Mouse (Mus musculus) CH12.LX (cell line): ENCODE measurements around the gene Tshz2. TPM values are rescaled to one million over a fixed set of nuclear protein-coding genes. Genes with fewer than 3 reads are reported as not detected.

ENCODE experiments used
- DNase-seq: peaks from one replicate; pipeline ENCODE4 v3.0.0-alpha.2; 2013; ENCODE audit errors: extremely low read depth
- H3K27ac ChIP-seq: 2 replicates; pipeline ENCODE4 v1.5.1; 2012; ENCODE audit warnings: low read depth, mild to moderate bottlenecking, control low read depth, moderate library complexity; ENCODE audit not compliant: insufficient read depth
- H3K27me3 ChIP-seq: replicated peaks from 2 replicates; pipeline ENCODE3; 2012; ENCODE audit warnings: inconsistent platforms
- H3K36me3 ChIP-seq, 2 experiments: replicated peaks in 1 of 2; 2 replicates each; pipeline versions ENCODE3 to v1.6.1; 2012; ENCODE audit warnings: inconsistent platforms in 1 of 2, low read length in 1 of 2, mild to moderate bottlenecking in 1 of 2, mixed read lengths in 1 of 2, moderate library complexity in 1 of 2; ENCODE audit not compliant: control insufficient read depth in 1 of 2, insufficient read depth in 1 of 2
- H3K4me1 ChIP-seq, 2 experiments: 2 replicates each; pipeline ENCODE4 v1.6.1; 2012; ENCODE audit warnings: inconsistent platforms in 1 of 2, moderate library complexity in 1 of 2; ENCODE audit not compliant: insufficient read depth in 2 of 2, control insufficient read depth in 1 of 2
- H3K4me2 ChIP-seq: 2 replicates; pipeline ENCODE4 v1.6.1; 2012; ENCODE audit warnings: low read depth, mild to moderate bottlenecking, control low read depth; ENCODE audit not compliant: poor library complexity, insufficient read depth, severe bottlenecking
- H3K4me3 ChIP-seq, 3 experiments: fragments of 150-350 bp in 1 of 3; sonication (generic) in 1 of 3; replicated peaks in 1 of 3; 2 replicates each; pipeline versions ENCODE3 to v1.5.1; 2011 to 2012; ENCODE audit warnings: low read depth in 2 of 3, low read length in 2 of 3, mild to moderate bottlenecking in 2 of 3, moderate library complexity in 2 of 3, control low read depth in 1 of 3, improper control_type of control experiment in 1 of 3, inconsistent platforms in 1 of 3, mixed read lengths in 1 of 3; ENCODE audit not compliant: poor library complexity in 1 of 3
- H3K79me2 ChIP-seq: replicated peaks from 2 replicates; pipeline ENCODE4 v1.6.1; 2012; ENCODE audit warnings: mild to moderate bottlenecking, moderate library complexity; ENCODE audit not compliant: control insufficient read depth, poor library complexity, insufficient read depth, severe bottlenecking; ENCODE audit errors: extremely low read depth
- H3K9ac ChIP-seq: 2 replicates; pipeline ENCODE4 v1.6.1; 2012; ENCODE audit warnings: low read depth, mild to moderate bottlenecking, control low read depth, moderate library complexity; ENCODE audit not compliant: insufficient read depth
- H3K9me3 ChIP-seq: replicated peaks from 2 replicates; pipeline ENCODE3; 2012; ENCODE audit warnings: low read length, inconsistent platforms, mixed read lengths
- BHLHE40 ChIP-seq: IDR thresholded peaks from 2 replicates; pipeline ENCODE4 v1.6.1; 2011; ENCODE audit warnings: mild to moderate bottlenecking, low read depth, low read length, improper control_type of control experiment
- CHD1 ChIP-seq: IDR thresholded peaks from 2 replicates; pipeline ENCODE4 v1.6.1; 2012; ENCODE audit warnings: low read depth, low read length, improper control_type of control experiment, inconsistent platforms
- CHD2 ChIP-seq: IDR thresholded peaks from 2 replicates; pipeline ENCODE4 v1.6.1; 2011; ENCODE audit warnings: low read length, improper control_type of control experiment
- ELF1 ChIP-seq: IDR thresholded peaks from 2 replicates; pipeline ENCODE4 v1.6.1; 2014; ENCODE audit warnings: low read depth, mild to moderate bottlenecking, inconsistent platforms, low read length, improper control_type of control experiment
- EP300 ChIP-seq: IDR thresholded peaks from 2 replicates; pipeline ENCODE4 v1.6.1; 2011; ENCODE audit warnings: low read length, improper control_type of control experiment
- GABPA ChIP-seq: IDR thresholded peaks from 2 replicates; pipeline ENCODE4 v1.6.1; 2012; ENCODE audit warnings: low read depth, low read length, improper control_type of control experiment, inconsistent platforms; ENCODE audit not compliant: insufficient replicate concordance
- HCFC1 ChIP-seq: IDR thresholded peaks from 2 replicates; pipeline ENCODE4 v1.6.1; 2012; ENCODE audit warnings: low read depth, mild to moderate bottlenecking, inconsistent platforms, low read length, improper control_type of control experiment
- IRF4 ChIP-seq: IDR thresholded peaks from 2 replicates; pipeline ENCODE4 v1.6.1; 2014; ENCODE audit warnings: low read depth, mild to moderate bottlenecking, inconsistent platforms, low read length, improper control_type of control experiment
- JUND ChIP-seq: conservative IDR thresholded peaks from 2 replicates; pipeline ENCODE4 v1.6.1; 2011; ENCODE audit warnings: low read depth, low read length, improper control_type of control experiment
- KAT2A ChIP-seq: IDR thresholded peaks from 2 replicates; pipeline ENCODE4 v1.6.1; 2012; ENCODE audit warnings: low read length, improper control_type of control experiment, inconsistent platforms; ENCODE audit not compliant: insufficient replicate concordance
- MAFK ChIP-seq: IDR thresholded peaks from 2 replicates; pipeline ENCODE4 v1.6.1; 2011; ENCODE audit warnings: low read length, improper control_type of control experiment; ENCODE audit not compliant: insufficient replicate concordance
- MAX ChIP-seq: IDR thresholded peaks from 2 replicates; pipeline ENCODE4 v1.6.1; 2011; ENCODE audit warnings: low read length, improper control_type of control experiment
- MEF2A ChIP-seq: IDR thresholded peaks from 2 replicates; pipeline ENCODE4 v1.6.1; 2014; ENCODE audit warnings: low read depth, mild to moderate bottlenecking, inconsistent platforms, low read length, improper control_type of control experiment, borderline replicate concordance
- MYC ChIP-seq: IDR thresholded peaks from 2 replicates; pipeline ENCODE4 v1.6.1; 2011; ENCODE audit warnings: low read depth, mild to moderate bottlenecking, improper control_type of control experiment, low read length
- NELFE ChIP-seq: IDR thresholded peaks from 2 replicates; pipeline ENCODE4 v1.6.1; 2011; ENCODE audit warnings: low read depth, low read length, improper control_type of control experiment
- NRF1 ChIP-seq: IDR thresholded peaks from 2 replicates; pipeline ENCODE4 v1.6.1; 2014; ENCODE audit warnings: low read depth, mild to moderate bottlenecking, inconsistent platforms, low read length, improper control_type of control experiment, moderate library complexity
- PAX5 ChIP-seq: IDR thresholded peaks from 2 replicates; pipeline ENCODE4 v1.6.1; 2012; ENCODE audit warnings: low read length, inconsistent platforms, mixed read lengths
- POLR2A ChIP-seq: IDR thresholded peaks from 2 replicates; pipeline ENCODE4 v1.6.1; 2011; ENCODE audit warnings: low read depth, mild to moderate bottlenecking, improper control_type of control experiment, low read length
- POLR2AphosphoS2 ChIP-seq: IDR thresholded peaks from 2 replicates; pipeline ENCODE4 v1.6.1; 2011; ENCODE audit warnings: low read depth, low read length, improper control_type of control experiment
- RCOR1 ChIP-seq: conservative IDR thresholded peaks from 2 replicates; pipeline ENCODE4 v1.6.1; 2012; ENCODE audit warnings: low read depth, mild to moderate bottlenecking, inconsistent platforms, low read length, improper control_type of control experiment
- SIN3A ChIP-seq: IDR thresholded peaks from 2 replicates; pipeline ENCODE4 v1.6.1; 2012; ENCODE audit warnings: low read length, improper control_type of control experiment, inconsistent platforms
- SMC3 ChIP-seq: IDR thresholded peaks from 2 replicates; pipeline ENCODE4 v1.6.1; 2011; ENCODE audit warnings: low read depth, low read length, improper control_type of control experiment
- TCF12 ChIP-seq: IDR thresholded peaks from 2 replicates; pipeline ENCODE4 v1.6.1; 2014; ENCODE audit warnings: low read depth, mild to moderate bottlenecking, inconsistent platforms, low read length, improper control_type of control experiment
- UBTF ChIP-seq: IDR thresholded peaks from 2 replicates; pipeline ENCODE4 v1.6.1; 2012; ENCODE audit warnings: low read depth, mild to moderate bottlenecking, inconsistent platforms, low read length, improper control_type of control experiment, moderate library complexity
- ZC3H11A ChIP-seq: IDR thresholded peaks from 2 replicates; pipeline ENCODE4 v1.6.1; 2012; ENCODE audit warnings: low read depth, mild to moderate bottlenecking, inconsistent platforms, low read length, improper control_type of control experiment
- ZKSCAN1 ChIP-seq: IDR thresholded peaks from 2 replicates; pipeline ENCODE4 v1.6.1; 2012; ENCODE audit warnings: low read depth, inconsistent platforms, low read length, improper control_type of control experiment, borderline replicate concordance
- ZMIZ1 ChIP-seq: IDR thresholded peaks from 2 replicates; pipeline ENCODE4 v1.6.1; 2012; ENCODE audit warnings: low read depth, mild to moderate bottlenecking, inconsistent platforms, low read length, improper control_type of control experiment
- ZNF384 ChIP-seq: IDR thresholded peaks from 2 replicates; pipeline ENCODE4 v1.6.1; 2012; ENCODE audit warnings: low read depth, low read length, improper control_type of control experiment, inconsistent platforms
- dilution Hi-C: fragments of 300-500 bp; cut with MboI; formaldehyde crosslinking; loops from 2 replicates; pipeline ENCODE4 v1.14.3; 2020; ENCODE audit warnings: low sequenced_read_pairs; ENCODE audit not compliant: extremely low pct_unique_long_range_greater_than_20kb, extremely low pct_ligation_motif_present
- in situ Hi-C: fragments of 300-500 bp; cut with MboI; formaldehyde crosslinking; loops from 3 replicates; pipeline ENCODE4 v1.14.3; 2019; ENCODE audit warnings: low sequenced_read_pairs, low pct_ligation_motif_present, low pct_unique_long_range_greater_than_20kb, mixed read lengths
- polyA plus RNA-seq: library from polyadenylated mRNA; unstranded; fragments of >175 nt; gene quantifications from 2 replicates; pipeline ENCODE4 v1.2.1, GENCODE M21; 2012; ENCODE audit warnings: low read depth; ENCODE audit not compliant: insufficient read length
- total RNA-seq, 2 experiments: library from RNA; depleted of rRNA; stranded (reverse); fragments of 300-350 nt in 1 of 2; fragments of >200 nt in 1 of 2; gene quantifications; 2 replicates each; pipeline ENCODE4 v1.2.3; 2012 to 2014

Gene Tshz2
- total and polyA plus RNA-seq, 3 experiments, result not detected

DNA sequence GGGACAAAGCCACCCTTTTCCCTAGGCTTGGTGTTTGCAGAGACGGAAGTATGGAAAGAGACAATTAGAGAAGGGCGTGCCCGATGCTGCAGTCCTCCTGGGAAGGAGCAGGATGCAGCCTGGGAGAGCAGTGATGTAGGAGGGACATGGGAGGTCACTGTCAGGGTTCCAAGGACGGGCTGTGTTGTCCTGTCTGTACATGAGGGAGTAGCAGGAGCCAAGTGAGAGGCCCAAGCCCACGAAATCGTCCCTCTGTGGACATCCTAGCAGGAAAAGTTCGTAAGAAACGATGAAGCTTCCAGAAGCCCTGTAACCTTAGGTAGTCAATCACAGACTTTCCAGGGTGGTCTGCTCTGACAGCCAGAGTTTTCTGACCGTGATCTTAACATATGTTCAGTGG lies 408.3 kb downstream of the Tshz2 start:
- H3K27me3 ChIP-seq, result no peaks in the 10 kb centered on the region
- dilution Hi-C loops (no loop called here), in situ Hi-C loops (no loop called here)
- H3K27ac ChIP-seq, result no peak overlapping the region
- H3K4me2 ChIP-seq, result no peak overlapping the region
- no peaks in the 10 kb centered on the region for H3K79me2 ChIP-seq
- H3K4me1 ChIP-seq, result no peaks in the 10 kb centered on the region
- no peaks in the 10 kb centered on the region for H3K36me3 ChIP-seq
- H3K9ac ChIP-seq, result no peak overlapping the region
- DNase-seq, result no peak
- TF ChIP-seq ZKSCAN1, result no peak
- TF ChIP-seq CHD2, result no peak
- TF ChIP-seq GABPA, result no peak
- TF ChIP-seq MAFK, result no peak
- no peak for TF ChIP-seq SIN3A
- TF ChIP-seq NRF1, result no peak
- TF ChIP-seq NELFE, result no peak
- TF ChIP-seq SMC3, result no peak
- no peak for TF ChIP-seq EP300
- TF ChIP-seq IRF4, result no peak
- no peak for TF ChIP-seq TCF12
- TF ChIP-seq MEF2A, result no peak
- no peak for TF ChIP-seq BHLHE40
- TF ChIP-seq ZC3H11A, result no peak
- no peak for TF ChIP-seq POLR2AphosphoS2
- TF ChIP-seq CHD1, result no peak
- no peak for TF ChIP-seq RCOR1
- H3K9me3 ChIP-seq, result peaks cover 76% of the 10 kb centered on the region
- H3K4me3 ChIP-seq, result no peak overlapping the region

DNA sequence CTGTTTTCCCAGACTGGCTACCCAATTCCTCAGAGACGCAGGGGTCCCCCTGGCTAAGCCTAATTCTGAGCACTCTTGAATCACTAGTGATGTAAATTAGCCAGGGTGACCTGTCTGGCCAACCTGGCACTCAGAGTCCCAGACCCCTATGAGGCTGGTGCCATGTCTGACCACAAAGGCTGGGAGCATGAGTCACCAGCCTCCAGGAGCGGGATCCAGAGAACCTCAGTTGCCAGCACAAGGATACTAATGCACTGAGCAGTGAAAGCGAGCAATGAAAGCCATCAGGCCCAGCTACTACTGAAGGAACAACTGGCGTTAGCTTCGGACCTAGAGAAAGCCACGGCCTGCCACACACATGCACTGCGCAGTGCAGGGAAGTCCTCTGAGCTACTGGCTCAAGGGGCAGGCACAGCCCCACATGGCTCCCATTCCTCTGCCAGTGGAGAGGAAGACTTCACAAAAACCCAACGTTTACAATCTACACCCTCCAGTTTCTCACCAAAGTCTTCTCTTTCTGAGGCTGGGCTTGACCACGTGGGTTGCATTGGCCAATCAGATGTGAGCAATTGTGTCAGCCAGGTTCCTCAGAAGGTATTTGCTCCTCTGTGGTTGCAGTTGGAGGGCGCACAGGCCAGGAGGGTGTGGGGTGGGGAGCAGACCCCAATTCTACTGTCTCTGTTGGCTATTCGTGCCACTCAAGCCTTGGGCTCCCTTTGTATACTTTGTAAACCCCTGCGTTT lies 409.8 kb downstream of the Tshz2 start:
- Histone ChIP-seq H3K79me2 (no peaks in the 10 kb centered on the region), H3K27me3 (no peaks in the 10 kb centered on the region)
- no peak for DNase-seq
- TF ChIP-seq JUND (no peak), MYC (no peak), TCF12 (no peak), ZNF384 (no peak), RCOR1 (no peak), ELF1 (no peak), KAT2A (no peak), ZKSCAN1 (no peak), MAX (no peak), EP300 (no peak), SIN3A (no peak), PAX5 (no peak), HCFC1 (no peak), POLR2A (no peak), MEF2A (no peak), ZMIZ1 (no peak), POLR2AphosphoS2 (no peak), NRF1 (no peak), UBTF (no peak), BHLHE40 (no peak)
- TF ChIP-seq, all 38 proteins: peak for 0
- Histone ChIP-seq H3K4me3 (no peak overlapping the region), H3K27ac (no peak overlapping the region), H3K9me3 (peaks cover 77% of the 10 kb centered on the region), H3K9ac (no peak overlapping the region), H3K36me3 (no peaks in the 10 kb centered on the region), H3K4me2 (no peak overlapping the region), H3K4me1 (no peaks in the 10 kb centered on the region)
- in situ Hi-C loops, result no loop called here
- dilution Hi-C loops, result no loop called here
